Mouse (Mus musculus) gastrocnemius, adult 2 months (tissue): Measurements from ENCODE around the gene Spib. TPM values are rescaled to one million over a fixed set of nuclear protein-coding genes. Genes with fewer than 3 reads are reported as not detected.
A peak's percentile ranks its signal among the peaks of the same experiment; 100 is the strongest.

Experiments
- DNase-seq: peaks from one replicate; pipeline ENCODE4 v3.0.0; 2022
- H3K27ac ChIP-seq: fragments of 200-600 bp; 2 replicates; pipeline ENCODE4 v1.8.1; 2022; ENCODE audit warnings: mild to moderate bottlenecking
- H3K4me3 ChIP-seq: fragments of 200-600 bp; 2 replicates; pipeline ENCODE4 v1.8.1; 2022; ENCODE audit warnings: mild to moderate bottlenecking, moderate library complexity
- CTCF ChIP-seq: fragments of 200-600 bp; IDR thresholded peaks from 2 replicates; pipeline ENCODE4 v1.8.1; 2022; ENCODE audit warnings: antibody characterized with exemption, mild to moderate bottlenecking, moderate library complexity
- intact Hi-C: fragments of 180-260 bp; cut with DNase I; formaldehyde crosslinking; loops from one replicate; pipeline ENCODE4 v1.15.1; 2025
- microRNA-seq: library from miRNA; unstranded; fragments of <30 nt; microRNA quantifications from one replicate; pipeline ENCODE4 v1.2.0, GENCODE M21; 2021
- total RNA-seq, 2 experiments: library from RNA; stranded (reverse); gene quantifications; 2 replicates each; pipeline ENCODE4 v1.2.3; 2021

The Spib gene
- total RNA-seq, 2 experiments from 2014 or later = 0.08 TPM; not detected in 1

DNA sequence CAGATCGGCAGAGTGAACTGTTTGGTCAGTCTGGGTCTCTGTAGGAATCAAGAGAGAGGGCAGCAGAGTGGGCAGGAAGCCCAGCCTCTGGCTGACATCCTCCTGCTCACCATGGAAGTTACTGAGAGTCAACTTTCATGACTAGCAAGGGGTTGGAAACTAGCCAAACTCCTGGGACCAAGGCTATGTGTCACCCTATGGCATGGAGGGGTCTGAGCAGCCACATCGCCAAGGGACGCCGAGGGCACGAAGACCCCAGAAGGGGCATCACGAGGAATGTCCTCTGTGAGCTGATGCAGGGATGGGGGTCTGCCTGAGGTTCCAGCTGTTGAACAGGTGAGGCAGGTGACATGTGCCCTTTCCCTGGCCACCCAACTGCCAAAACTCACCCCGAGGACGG, 43.3 kb downstream of the Spib start:
- Histone ChIP-seq H3K27ac (no peak overlapping the region), H3K4me3 (no peak overlapping the region)
- peak; percentile 17 for DNase-seq
- intact Hi-C loops = loop anchor here (5.0 kb wide), 1 partner anchor 226 kb away; the partner anchor contains the start of gene Gm15517
- TF ChIP-seq CTCF = no peak

DNA sequence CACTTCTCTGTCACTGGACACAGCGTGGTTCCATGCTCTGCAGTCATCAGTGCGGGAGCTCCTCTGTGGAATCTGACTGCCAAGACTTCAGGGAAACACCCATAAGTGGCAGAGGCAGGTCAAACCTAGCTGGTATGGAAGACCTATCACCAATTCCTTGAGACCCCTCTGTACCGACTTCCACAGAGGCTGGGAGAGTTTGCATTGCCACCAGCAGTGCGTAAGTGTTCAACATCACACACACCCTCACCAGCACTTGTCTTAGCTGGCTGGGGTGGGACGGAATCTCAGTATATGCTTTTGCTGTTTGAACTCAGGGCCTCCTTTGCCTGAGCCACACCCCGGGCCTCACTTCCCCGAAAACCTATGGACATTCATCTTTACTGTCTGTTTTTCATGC, 43.9 kb downstream of the Spib start:
- TF ChIP-seq CTCF = no peak
- H3K27ac ChIP-seq = no peak overlapping the region
- DNase-seq = no peak
- H3K4me3 ChIP-seq = no peak overlapping the region
- intact Hi-C loops = loop anchor here (5.0 kb wide), 1 partner anchor 226 kb away; the partner anchor contains the start of gene Gm15517

- peak; percentile 17 for DNase-seq
- Histone ChIP-seq H3K4me3 (no peak overlapping the region), H3K27ac (no peak overlapping the region)
- no peak for TF ChIP-seq CTCF
- intact Hi-C loops = loop anchor here (5.0 kb wide), 1 partner anchor 225 kb away; the partner anchor contains the start of gene Gm15517
Observed at GRCm38 (mm10) chr7:44486927-44487575, 44.8 kb downstream of the Spib start.

DNA sequence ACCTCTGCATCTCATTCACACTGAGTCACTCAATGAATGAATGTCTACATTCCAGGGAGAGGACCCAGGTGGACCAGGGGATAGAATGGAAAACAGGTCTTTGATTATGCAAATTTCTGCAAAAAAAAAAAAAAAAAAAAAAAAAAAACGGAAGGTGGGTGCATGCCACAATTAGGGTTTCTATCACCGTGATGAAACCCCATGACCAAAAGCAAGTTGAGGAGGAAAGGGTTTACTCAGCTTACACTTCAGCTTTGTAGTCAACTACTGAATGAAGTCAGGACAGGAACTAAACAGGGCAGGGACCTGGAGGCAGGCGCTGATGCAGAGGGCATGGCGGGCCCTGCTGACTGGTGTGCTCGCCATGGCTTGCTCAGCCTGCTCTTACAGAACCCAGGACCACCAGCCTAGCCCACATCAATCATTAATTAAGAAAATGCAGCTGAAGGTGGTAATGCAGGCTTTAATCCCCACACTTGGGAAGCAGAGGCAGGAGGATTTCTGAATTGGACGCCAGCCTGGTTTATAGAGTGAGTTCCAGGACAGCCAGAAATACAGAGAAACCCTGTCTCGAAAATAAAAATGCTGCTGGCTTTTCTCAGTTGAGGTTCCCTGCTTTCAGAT, 46.2 kb downstream of the Spib start:
- intact Hi-C loops = loop anchor here (1.0 to 5.0 kb wide), 3 partner anchors 38 to 223 kb away; partner anchors contain the start of gene Gm15517
- no peak for TF ChIP-seq CTCF
- DNase-seq = no peak
- H3K4me3 ChIP-seq = no peak overlapping the region
- no peak overlapping the region for H3K27ac ChIP-seq

DNA sequence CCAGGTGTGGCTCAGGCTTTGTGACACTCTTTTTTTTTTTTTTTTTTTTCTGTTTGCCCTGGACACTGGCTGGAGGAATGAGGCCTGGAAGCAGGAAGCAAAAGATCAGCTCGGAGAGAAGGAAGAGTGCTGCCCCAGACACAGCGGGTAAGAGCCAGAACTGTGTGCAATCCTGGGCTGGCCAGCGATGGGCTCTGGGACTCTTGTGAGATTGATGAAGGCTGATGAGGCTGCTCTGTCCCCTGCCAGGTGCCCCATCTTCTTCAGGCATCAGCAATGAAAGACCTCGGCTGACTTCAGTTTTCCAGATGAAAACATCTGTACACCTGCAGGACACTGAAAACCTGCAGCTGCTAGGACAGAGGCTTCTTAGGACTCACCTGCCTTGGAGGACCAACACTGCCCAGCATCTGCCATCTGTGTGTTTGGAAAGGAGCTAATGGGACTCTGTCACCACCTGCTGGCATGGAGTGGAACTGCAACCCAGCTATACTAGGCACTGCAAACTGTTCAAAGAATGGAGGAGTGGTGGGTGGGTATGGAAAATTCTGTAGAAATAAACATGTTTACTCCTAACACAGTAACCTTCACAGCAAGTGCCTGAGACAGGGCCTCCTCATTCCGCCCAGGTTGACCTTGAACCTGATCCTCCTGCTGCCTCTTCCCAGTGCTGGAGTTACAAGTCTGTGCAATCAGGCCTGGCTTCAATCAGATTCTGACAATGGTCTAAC, 46.9 kb downstream of the Spib start:
- no peak overlapping the region for H3K27ac ChIP-seq
- TF ChIP-seq CTCF = peak; percentile 98
- DNase-seq = peak; percentile 73
- intact Hi-C loops = loop anchor here (1.0 to 5.0 kb wide), 3 partner anchors 38 to 223 kb away; partner anchors contain the start of gene Gm15517
- no peak overlapping the region for H3K4me3 ChIP-seq

- intact Hi-C loops = loop anchor here (2.0 kb wide), 1 partner anchor 85 kb away; no protein-coding TSS in a partner anchor
- TF ChIP-seq CTCF = no peak
- H3K4me3 ChIP-seq = no peak overlapping the region
- DNase-seq = peak; percentile 7
- H3K27ac ChIP-seq = no peak overlapping the region
Observed at GRCm38 (mm10) chr7:44484109-44484508, 47.8 kb downstream of the Spib start.

DNA sequence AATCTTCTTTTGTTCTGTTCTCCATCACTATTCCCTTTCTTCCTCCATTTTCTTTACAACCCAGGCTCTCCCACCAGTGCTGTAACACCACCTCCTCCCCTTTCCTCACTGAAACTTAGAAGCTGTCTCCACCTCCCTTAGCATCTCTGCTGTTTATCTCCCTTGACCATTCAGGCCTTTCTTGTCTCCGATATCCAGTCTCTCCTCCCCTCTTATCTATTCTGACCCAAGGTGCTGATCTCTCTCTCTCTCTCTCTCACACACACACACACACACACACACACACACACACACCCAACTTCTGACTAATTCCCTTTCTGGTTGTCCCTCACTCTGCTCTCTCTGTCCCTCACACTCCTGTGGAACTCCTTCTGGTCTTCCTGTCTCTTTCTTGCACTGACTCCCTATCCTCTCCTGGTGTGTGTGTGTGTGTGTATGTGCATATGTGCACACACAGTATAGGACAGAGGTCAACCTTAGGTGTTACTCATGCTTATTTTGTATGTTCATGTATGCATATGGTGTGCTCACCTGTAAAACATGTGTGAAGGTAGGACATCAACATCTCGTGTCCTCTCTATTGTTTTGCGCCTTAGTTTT, 48.9 kb downstream of the Spib start:
- no peak overlapping the region for H3K27ac ChIP-seq
- peak; percentile 2 for DNase-seq
- TF ChIP-seq CTCF = no peak
- H3K4me3 ChIP-seq = peak overlapping the region; percentile 38
- intact Hi-C loops = no loop called here

Small RNA genes within 50 kb of the gene (microRNA-seq; reads per million reads assigned to microRNA genes)
- gene Mir7053 = not detected

Other genes starting within 250 kb of the Spib start
- 1 to 10 TPM in 1 of 2 experiments, under 1 TPM in 1; 0.59 to 2.2 TPM for gene Clec11a, start 225.2 kb downstream of the Spib start, total RNA-seq
- under 1 TPM; 0.31 to 0.59 TPM for gene Shank1, start 221.8 kb downstream of the Spib start, total RNA-seq
- 1 to 10 TPM; 2.3 to 3.6 TPM for gene Syt3, start 148.0 kb downstream of the Spib start, total RNA-seq
- gene 1700008O03Rik, start 146.3 kb downstream of the Spib start, total RNA-seq = not detected
- gene Lrrc4b, start 103.1 kb downstream of the Spib start, total RNA-seq = not detected
- gene Aspdh, start 66.7 kb downstream of the Spib start, total RNA-seq = not detected
- 10 to 100 TPM; 51.0 to 57.0 TPM for gene Josd2, start 64.1 kb downstream of the Spib start, total RNA-seq
- 10 to 100 TPM; 43.6 to 52.2 TPM for gene Emc10, start 35.5 kb downstream of the Spib start, total RNA-seq
- gene Fam71e1, start 35.5 kb downstream of the Spib start, total RNA-seq = 1 to 10 TPM; 2.4 to 5.5 TPM
- 1,000 to 10,000 TPM; 2,660 to 4,973 TPM for gene Mybpc2, start 7.4 kb downstream of the Spib start, total RNA-seq
- 1 to 10 TPM; 4.1 to 5.1 TPM for gene Pold1, start 16.8 kb upstream of the Spib start, total RNA-seq
- gene Nr1h2, start 21.9 kb upstream of the Spib start, total RNA-seq = 10 to 100 TPM; 40.6 to 42.7 TPM
- gene Napsa, start 40.3 kb upstream of the Spib start, total RNA-seq = under 1 TPM in 1 of 2 experiments, not detected in 1; 0.20 TPM
- 1 to 10 TPM; 3.0 to 3.6 TPM for gene Kcnc3, start 58.6 kb upstream of the Spib start, total RNA-seq
- gene Myh14, start 138.8 kb upstream of the Spib start, total RNA-seq = 10 to 100 TPM; 32.0 to 36.7 TPM
- gene Izumo2, start 176.7 kb upstream of the Spib start, total RNA-seq = not detected
- gene Vrk3, start 216.3 kb upstream of the Spib start, total RNA-seq = 10 to 100 TPM; 17.1 to 22.9 TPM
- under 1 TPM in 1 of 2 experiments, not detected in 1; 0.11 TPM for gene Zfp473, start 219.0 kb upstream of the Spib start, total RNA-seq